Mouse (Mus musculus): ENCODE measurements around the gene Tmem91.
"Not testable (repeated sequence)": the region's sequence is repeated elsewhere in the genome, so short reads cannot be mapped to it uniquely, and the experiment has no call there.

Tmem91 gene

DNA sequence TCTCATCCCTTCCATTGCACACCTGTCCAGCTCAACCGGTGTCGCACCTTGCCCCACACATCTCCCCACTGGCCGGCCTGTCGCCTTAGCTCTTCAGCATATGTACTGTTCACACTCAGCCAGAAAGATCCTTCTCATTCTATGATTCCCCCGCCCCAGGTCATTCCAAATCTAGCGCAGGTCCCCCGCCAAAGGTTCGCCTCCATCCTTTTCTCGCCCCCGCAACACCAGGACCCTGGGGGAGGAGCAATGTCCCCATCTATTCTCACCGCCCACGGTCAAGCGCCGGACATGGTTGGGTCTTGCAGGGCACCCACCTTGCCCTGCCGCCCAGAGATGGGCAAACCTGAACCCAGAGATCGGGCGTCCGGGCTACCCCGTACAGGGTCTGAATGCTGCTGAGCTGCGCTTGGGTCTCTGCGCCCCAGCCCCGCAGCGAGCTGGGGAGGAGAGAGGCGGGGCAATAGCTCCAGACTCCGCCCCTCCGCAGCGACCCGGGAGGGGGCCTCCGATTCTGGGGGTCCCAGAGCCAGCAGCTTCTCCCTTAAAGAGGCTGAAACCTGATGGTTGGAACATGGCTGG, at the start of gene Tmem91:
Gene Tmem91, minus strand, starts transcription at position 448 of the 582 bp plus-strand sequence.
- DNase-seq (ENCODE audit: low spot score in 2 of 2): no peak

DNA sequence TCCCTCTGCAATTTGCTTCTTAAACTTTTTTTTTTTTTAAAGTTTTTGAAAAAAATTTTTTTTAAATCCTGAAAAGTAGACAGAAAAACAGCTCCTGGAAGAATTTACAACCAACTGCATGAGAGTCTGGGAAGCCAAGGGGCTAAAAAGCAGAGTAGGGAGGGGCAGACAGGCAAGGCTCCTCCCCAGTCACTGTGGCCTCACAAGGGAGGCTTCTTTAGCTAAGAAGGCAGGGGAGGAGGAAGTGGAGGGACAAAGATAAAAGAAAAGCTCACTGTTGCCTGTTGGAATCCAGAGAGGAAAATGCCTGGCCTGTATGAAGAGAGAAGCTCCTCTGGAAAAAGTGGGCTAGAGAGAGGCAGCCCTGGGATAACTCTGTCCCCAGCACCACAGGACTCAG, 46.8 kb upstream of the Tmem91 start:
- DNase-seq (ENCODE audit: low spot score in 2 of 2): not testable (repeated sequence)

DNA sequence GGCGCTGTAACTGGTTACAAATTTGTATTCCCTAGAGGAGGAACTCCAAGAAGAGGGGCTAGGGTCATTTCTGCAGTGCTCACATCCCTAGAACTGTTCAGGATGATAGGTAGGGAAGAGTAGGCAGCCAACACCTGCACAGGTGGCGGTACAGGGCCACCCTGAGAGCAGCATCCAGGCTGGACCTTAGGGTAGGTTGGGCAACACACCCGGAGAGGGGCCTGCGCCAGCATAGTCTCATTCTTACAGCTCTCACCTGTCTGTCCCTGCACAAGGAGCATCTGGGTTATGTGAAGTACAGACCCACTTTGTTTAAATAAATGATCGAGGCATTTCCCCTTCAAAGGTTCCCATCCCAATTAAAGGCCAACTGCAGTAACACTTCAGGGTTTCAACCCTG, 45.8 kb upstream of the Tmem91 start:
- DNase-seq (ENCODE audit: low spot score in 2 of 2): no peak

DNA sequence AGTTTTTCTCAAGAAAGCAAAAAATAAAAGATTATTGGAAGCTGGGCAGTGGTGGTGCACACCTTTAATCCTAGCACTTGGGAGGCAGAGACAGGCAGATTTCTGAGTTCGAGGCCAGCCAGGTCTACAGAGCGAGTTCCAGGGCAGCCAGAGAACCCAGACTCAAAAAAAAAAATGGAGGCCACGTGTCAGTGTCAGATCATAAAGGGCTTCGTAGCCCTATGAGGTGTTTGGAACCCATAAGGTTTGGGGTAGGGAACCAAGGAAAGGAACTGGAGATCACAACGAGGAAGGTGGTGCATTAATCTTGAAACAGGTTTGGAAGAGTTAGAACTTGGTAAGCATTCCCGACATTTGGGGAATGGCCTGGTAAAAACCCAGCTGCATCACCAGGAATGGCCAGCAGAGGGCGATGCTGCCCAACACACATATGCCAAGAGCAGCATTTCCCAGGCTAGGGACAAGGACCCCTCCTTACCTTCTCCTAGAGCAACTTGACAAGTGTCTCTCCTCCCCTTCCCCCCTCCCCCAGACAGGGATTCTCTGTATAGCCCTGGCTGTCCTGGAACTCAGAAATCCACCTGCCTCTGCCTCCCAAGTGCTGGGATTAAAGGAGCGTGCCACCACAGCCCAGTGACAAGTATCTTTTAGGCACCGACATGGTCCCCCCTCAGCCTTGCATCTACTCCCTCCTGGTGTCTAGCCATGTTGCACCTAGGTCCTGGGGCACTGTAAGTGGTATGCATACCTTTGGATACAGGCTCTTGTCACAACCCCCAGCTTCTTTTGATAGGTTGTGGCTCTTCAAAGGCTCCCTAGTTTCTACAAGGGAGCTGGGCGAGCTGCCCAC, 45.0 kb upstream of the Tmem91 start:
- peak; percentile 84 for DNase-seq (ENCODE audit: low spot score in 2 of 2)

DNA sequence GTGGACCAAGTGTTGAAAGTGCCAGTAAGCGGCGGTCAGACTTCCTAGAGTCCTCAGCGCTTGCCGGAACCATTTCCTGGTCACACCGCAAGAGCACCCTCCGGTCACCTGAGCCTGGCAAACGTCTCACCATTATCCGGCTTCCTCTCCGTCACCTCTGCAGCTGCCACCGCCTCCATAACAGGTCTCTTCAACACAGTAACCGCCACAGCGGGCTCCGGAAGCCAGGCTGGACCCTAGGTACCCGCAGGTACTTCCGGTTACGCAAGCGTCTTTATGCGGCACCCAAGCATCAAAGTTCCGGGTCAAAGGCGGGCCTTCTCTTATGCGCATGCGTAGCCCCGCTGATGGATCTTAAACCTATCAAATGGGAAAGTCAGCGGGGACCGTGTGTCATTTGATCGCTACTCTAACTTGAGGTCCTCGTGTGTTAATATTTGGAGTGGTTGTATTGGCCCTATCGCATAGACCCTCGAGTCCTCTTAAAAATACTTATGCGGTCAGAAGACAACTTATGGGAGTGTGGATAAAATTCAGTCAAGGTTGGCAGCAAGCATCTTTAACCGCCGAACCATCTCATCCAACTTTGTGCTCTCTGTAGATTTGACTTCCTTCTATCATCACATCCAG, 43.9 kb upstream of the Tmem91 start, which contains the start of gene Ccdc97:
Gene Ccdc97, minus strand, starts transcription at position 301 of the 630 bp plus-strand sequence.
- peak; percentile 94 to 95 for DNase-seq (ENCODE audit: low spot score in 2 of 2)

DNA sequence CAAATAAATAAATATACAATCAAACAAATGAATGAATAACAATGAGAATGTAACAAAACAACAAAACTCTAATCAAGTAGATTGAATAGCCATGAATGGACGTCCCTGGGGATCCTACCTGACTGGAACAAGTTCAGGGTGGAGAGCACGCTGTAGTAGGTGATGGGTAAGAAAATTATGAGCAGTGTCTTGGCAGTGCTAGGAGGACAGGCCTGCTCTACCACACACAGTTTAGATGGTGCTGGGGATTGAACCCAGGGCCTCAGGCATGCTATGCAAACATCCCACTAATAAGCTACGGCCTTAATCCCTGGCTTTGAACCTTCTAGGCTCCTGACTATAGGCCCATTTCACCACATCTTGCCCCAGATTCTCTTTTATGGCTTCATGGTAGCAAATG, 42.5 kb upstream of the Tmem91 start:
- no peak for DNase-seq (ENCODE audit: low spot score in 2 of 2)

DNA sequence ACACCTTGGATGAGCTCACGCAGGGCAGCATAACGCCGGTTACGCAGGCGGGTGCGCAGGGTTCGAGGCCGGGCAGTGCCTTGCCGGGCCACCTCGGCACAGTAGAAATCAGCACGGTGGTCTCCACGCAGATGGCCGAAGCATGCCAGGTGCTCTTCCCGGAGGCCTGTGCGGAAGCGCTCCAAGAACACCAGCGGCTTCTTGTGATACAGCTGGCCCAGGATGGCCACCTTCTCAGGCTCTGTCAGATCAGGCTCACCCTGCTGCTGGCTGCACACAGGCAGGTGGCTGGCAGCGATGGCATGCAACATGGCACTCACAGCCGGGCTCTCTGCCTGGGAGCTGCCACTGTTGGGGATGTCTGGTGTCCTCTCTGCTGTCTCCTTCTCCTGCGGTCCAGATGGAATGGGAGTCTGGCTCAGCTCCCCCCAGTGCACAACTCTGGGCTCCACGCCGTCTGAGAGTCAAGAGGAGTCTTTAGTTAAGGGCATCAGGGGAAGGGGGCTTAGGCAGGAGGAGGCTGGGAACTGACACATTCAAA, 40.8 kb upstream of the Tmem91 start:
- no peak for DNase-seq (ENCODE audit: low spot score in 2 of 2)

DNA sequence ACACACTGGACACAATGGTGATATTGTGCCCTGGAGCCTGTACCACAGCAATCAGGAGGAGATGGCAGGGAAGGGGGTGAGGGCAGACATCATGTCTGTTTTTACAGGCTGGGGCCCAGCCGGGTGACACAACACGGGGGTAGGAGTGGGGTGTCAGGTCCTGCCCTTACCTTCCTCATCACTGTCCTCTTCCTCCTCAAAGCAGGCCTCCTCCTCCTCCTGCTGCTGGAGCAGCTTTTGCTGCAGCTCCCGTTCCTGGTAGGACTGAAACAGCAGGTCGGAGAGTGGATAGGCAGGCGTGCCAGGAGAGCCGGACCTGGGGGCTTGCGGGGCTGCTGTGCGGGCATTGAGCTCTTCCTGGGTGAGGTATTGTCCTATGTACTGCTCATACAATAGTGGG, 39.6 kb upstream of the Tmem91 start:
- DNase-seq (ENCODE audit: low spot score in 2 of 2): no peak

DNA sequence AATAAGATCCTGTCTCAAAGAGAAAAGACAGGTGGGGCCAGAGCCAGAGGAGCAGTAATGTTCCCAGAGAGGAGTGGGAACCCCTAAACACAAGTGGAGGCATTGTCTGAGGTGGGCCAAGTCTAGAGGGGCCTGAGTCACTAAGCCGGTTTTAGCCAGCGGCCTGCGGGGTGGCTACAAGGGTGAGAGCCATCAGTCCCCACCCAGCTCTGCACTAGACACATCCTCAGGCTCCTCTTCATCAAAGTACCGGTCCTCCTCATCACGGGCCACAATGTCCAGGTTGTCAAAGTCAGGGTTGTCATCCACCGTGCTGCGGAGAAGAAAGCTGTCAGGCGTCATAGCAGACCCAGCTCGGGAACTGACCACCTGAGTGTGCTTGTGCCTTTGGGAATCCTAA, 37.8 kb upstream of the Tmem91 start:
- no peak for DNase-seq (ENCODE audit: low spot score in 2 of 2)

DNA sequence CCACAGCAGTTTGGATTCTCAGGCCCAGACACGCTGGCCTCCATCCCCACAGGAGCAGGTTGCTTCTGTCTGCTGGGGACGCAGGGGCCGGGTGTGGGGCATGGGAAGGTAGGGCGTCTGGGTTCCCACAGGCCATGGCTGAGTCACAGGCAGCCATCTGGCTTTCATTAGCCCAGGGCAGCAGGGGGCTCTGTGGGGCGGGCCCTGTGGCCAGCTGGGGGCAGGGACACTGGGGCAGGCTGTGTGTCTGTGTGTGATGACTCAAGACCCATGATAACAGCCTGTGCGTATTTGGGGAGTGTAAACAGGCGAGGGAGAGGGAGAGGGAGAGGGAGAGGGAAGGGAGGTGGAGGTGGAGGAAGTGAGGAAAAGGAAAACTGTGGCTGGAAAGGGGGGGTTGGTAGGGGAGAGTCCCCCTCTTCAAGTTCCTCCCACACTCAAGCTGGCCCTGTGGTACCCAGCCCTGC, 36.8 kb upstream of the Tmem91 start:
- no peak for DNase-seq (ENCODE audit: low spot score in 2 of 2)

DNA sequence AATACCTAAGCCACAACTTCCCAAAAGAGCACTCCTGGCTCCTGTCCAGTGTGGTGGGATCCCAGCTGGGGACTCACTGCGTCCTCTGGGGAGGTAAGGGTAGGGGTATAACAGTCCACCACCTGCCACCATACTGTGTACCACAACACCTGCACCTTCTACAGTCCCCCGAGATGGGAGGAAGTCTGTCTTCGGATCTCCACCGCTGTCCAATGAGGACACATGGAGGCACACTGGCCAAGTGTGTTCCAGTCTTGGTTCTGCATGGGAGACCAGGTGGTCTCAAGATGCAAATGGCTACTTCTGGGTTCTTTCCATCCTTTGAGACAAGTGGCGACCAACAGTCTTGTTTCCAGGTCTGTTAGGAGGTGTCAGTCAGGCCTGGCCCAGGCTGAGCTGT, 36.2 kb upstream of the Tmem91 start:
- no peak for DNase-seq (ENCODE audit: low spot score in 2 of 2)

DNA sequence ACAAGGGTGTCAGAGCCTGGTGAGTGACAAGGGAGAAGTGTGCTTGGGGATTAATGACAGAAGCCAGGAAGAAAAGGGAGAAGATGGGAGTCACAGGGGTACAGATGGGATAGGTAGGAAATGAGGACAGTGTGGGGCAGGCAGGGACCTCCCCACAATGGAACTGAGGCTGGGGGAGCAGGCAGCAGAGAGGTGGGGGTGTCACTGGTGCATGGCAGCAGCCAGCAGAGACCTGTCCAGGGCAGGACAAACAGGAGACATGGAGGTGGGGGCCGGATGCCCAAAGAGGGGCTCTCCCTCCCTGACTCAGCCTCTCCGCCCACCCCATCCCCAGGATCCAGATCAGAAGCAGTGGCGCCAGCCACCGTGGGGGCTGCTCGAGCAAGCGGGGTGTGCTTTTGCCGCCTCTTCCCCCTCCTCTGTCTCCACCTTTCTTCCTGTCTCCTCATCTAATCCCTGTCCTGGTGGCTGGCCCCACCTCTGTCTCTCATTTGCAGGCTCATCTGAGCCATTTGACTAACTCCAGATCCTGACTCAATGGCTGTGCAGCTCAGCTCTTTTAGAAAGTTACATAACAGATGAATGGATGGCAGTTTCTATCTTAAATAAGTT, 35.7 kb upstream of the Tmem91 start:
- no peak for DNase-seq (ENCODE audit: low spot score in 2 of 2)

DNA sequence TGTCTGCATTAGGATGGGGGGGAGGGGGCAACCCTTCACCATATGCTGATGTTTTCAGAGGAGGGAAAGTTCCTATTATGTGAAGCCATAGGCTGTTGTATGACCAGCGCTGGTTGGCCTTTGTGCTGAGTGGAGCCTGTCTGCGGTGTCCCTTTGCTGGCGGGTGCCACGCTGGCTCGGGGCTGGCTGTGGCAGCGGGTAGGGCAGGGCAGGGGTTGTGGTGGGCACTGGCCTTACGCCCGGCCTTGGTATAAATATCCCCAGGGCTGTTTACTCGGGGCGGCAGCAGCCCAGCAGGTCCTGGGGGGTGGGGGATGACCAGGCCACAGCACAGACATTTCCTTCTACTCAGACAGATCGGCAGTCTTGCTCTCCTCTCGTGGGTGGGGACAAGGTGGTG, 35.0 kb upstream of the Tmem91 start:
- no peak for DNase-seq (ENCODE audit: low spot score in 2 of 2)

DNA sequence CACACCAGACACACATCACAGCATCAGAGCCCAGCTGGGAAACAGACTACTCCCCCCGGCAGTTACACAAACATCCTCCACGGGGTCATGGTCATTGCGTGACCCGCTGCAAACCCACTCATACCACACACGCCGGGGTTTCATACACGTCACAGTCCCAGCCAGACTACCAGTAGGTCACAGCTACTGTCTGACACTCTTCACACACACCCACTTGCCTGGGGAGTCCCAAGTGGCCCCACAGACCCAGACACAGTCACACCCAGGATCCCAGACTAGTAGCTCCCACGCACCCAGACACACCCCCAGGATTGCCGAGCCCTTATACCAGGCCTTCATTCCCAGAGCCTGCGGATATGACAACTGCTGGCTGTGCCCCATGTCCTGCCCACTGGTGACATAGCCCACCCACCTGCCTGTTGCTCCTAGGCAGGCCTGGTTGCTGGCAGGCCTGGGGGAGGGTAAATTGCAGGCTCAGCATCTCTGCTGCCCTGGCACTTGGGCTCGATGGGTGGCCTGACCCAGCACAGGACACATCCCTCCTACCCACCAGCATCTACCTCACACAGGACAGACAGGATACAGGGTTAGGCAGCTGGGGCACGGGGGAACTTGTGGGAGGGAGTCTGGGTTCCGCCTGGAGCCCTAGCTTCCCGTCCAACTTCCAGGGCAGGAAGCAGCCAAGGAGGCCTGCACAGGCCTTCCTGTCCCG, 32.8 kb upstream of the Tmem91 start:
- no peak for DNase-seq (ENCODE audit: low spot score in 2 of 2)

DNA sequence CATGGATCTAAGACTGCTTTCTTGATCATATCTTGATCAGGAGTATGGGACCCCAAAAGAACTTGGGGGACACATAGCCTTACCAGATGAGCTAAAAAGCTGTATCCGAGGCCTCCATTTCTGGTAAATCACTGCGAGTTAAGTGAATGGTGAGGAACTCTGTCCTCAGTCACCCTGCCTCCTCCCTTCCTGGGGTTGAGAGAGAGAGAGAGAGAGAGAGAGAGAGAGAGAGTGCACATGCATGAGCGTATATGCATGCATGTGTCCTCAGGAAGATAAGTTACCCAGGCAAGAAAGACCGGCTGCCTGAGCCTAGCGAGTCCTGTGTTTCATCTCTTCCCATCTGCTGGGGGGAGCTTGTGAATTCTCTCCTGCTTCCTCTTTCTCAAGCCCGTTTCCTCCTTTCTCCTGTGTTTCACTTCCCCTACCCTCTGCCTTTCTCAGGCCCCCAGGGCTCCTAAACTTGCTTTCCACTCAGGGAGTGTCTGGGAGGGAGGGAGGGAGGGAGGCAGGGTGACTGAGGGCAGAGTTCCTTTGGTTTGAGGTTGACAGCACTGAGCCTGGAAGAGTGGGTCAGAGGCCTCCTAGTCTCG, 31.7 kb upstream of the Tmem91 start:
- no peak for DNase-seq (ENCODE audit: low spot score in 2 of 2)

DNA sequence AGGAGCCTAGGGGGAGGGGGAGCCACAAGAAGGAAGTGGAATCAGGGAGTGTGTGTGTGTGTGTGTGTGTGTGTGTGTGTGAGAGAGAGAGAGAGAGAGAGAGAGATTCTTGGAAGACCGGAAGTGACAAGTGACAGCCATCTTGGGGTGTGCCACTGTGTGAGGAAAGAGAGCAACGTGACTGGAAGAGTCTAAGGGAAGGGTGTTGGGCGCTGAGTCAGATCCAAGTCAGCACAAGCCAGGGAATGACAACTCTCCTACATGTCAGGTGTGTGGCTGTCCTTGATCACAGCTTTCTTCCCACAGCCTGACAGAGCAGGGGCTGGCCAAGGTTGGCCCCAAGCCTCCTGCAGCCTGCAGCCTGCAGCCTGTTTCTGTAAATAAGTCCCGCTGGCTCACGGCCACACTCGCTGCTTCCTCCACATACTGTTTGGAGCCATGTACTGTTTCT, 30.9 kb upstream of the Tmem91 start:
- no peak for DNase-seq (ENCODE audit: low spot score in 2 of 2)

DNA sequence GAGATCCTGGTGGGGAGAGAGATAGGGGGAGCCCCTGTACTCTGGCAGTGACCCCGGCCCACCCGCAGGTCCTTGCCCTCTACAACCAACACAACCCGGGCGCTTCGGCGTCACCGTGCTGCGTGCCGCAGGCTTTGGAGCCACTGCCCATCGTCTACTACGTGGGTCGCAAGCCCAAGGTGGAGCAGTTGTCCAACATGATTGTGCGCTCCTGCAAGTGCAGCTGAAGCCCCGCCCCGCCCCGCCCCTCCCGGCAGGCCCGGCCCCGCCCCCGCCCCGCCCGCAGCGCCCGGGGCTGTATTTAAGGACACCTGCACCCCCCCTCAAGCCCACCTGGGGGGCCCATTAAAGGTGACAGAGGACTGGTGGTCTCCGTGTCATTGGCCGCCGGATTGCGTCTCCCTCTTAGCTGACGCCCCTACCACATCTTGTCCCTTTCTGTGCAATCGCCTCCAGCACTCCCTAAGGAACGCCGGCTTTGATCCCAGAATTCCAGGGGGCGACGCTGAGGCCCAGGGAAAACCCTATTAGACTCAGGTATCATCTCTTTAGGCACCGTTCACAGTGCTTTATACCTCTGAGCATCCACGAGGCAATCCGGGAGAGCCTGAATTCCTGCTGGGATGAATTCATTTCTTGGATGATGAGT, 29.9 kb upstream of the Tmem91 start:
- DNase-seq (ENCODE audit: low spot score in 2 of 2): no peak

DNA sequence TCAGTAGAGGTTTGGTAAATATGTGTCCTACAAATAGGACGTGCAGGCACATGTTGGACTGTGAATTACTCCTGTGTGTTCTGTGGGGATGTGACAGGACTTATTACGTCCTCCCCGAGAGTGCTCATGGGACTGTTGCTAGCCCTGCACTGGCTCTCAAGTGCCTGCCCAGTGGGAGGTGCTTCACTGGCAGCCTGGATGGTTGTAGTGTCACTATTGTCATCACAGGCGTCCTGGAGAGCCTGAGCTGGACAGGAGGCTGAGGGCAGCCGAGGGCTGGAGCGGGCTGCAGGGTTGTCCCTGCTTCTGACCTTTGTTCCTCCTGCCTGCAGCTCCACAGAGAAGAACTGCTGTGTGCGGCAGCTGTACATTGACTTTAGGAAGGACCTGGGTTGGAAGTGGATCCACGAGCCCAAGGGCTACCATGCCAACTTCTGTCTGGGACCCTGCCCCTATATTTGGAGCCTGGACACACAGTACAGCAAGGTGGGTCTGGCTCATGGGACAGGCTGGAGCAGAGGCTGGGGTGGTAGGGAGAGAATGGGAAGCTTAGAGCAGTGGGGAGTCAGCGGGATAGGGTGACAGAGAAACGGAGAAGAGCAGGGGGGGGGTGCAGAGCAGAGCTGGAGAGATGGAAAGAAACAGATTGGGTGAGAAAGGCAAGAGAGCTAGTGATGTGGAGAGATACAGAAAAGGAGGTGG, 29.0 kb upstream of the Tmem91 start:
- DNase-seq (ENCODE audit: low spot score in 2 of 2): no peak

DNA sequence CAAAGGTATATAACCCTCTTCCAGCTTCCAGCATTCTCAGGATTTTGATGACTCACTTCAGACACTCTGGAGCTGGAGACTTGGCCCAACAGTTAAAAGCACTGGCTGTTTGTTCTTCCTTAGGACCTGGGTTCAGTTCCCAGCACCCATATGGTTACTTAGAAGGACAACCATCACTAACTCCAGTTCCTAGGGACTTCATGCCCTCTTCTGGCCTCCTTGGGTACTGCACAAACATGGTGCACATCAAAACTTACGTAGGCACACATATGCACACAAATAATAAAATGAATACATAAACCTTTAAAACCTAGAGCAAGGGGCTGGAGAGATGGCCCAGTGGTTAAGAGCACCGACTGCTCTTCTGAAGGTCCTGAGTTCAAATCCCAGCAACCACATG, 27.4 kb upstream of the Tmem91 start:
- DNase-seq (ENCODE audit: low spot score in 2 of 2): no peak

DNA sequence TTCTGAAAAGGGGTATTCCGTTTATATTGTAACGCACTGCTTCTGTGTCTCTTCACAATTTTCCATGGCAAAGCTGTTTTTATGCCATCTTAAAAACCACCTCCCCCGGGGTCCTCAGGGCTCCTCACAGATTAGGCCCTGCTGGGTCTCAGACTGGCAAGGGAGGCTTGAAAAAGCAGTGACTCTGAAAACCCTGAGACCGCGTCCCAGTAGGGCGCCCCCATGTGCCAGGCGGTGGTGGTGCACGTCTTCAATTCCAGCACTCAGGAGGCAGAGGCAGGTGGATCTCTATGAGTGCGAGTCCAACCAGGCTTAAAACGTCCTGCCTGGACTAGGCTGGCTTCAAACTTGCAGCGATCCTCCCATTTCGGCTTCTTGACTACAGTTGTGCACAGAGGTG, 25.8 kb upstream of the Tmem91 start:
- DNase-seq (ENCODE audit: low spot score in 2 of 2): no peak
